8 mouse cellular contexts compared by ENCODE assay signal in the genomic region with DNA sequence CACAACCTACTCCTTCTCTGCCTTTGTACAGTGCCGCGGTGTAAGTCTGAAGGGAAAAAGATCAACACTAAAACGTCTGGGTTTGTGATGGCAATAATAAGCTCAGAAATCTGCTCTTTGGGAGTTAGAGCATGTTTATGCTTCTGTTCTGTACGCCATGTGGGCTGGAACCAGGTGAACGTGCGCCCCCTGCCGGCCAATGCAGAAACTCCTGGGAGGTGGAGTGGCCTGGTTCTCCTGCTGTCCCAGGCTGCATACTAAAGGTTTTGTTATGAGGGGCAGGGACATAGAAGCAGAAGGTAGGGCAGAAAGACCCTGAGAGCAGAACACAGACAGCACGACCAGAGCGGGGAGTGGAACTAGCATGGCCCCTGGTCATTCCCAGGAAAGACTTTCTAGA. TPM values are rescaled to one million over a fixed set of nuclear protein-coding genes. Genes with fewer than 3 reads are reported as not detected.
DNase-seq lines count a peak whose midpoint lies in the region; ATAC-seq and TF ChIP-seq lines count a peak whose summit lies in the region.

No protein-coding gene starts in this region.

- H3K9me3 ChIP-seq in embryonic facial prominence, embryonic 15.5 days (replicated peaks) = no peaks in the 10 kb centered on the region
- no peaks in the 10 kb centered on the region for H3K9me3 ChIP-seq in heart, embryonic 10.5 days
- H3K9me3 ChIP-seq in kidney, embryonic 15.5 days (replicated peaks) = no peaks in the 10 kb centered on the region
- no peaks in the 10 kb centered on the region for H3K9me3 ChIP-seq in limb, embryonic 14.5 days (ENCODE audit: control insufficient read depth, low read length)

- DNase-seq in 416B (ENCODE audit: low read depth) = peak; percentile 51
- DNase-seq in heart, embryonic 10.5 days (ENCODE audit: low spot score) = peak; percentile 90
- DNase-seq in limb, embryonic 14.5 days (ENCODE audit: low spot score) = peak; percentile 81
- DNase-seq in spleen, postnatal 4 days (ENCODE audit: low spot score in 2 of 2) = peak; percentile 66 to 88

- no peak overlapping the region for H3K4me3 ChIP-seq in bone marrow macrophage, adult 2 months (ENCODE audit: insufficient read depth, low read length)
- no peak overlapping the region for H3K4me3 ChIP-seq in embryonic facial prominence, embryonic 15.5 days (replicated peaks)
- peak overlapping the region; percentile 35; the same call in 1 of the 2 replicates for H3K4me3 ChIP-seq in heart, embryonic 10.5 days
- H3K4me3 ChIP-seq in kidney, embryonic 15.5 days (replicated peaks) = no peak overlapping the region
- H3K4me3 ChIP-seq in limb, embryonic 14.5 days (replicated peaks; ENCODE audit: low read length) = no peak overlapping the region

- peak; percentile 67; the same call in 1 of the 2 replicates for ATAC-seq in embryonic facial prominence, embryonic 15.5 days (ENCODE audit: insufficient number of reproducible peaks, low FRiP score, low TSS enrichment, low read depth)
- peak; percentile 94 for ATAC-seq in kidney, embryonic 15.5 days (replicated peaks; ENCODE audit: low FRiP score)
- peak; percentile 88; the same call in 1 of the 2 replicates for ATAC-seq in limb, embryonic 14.5 days (ENCODE audit: low FRiP score, low read depth)
- ATAC-seq in monocyte, adult 5-6 weeks (replicated peaks; ENCODE audit: insufficient number of reproducible peaks, low FRiP score, low TSS enrichment, poor library complexity, severe bottlenecking) = peak; percentile 82

- H3K4me2 ChIP-seq in embryonic facial prominence, embryonic 15.5 days (replicated peaks) = peak overlapping the region; percentile 28
- peak overlapping the region; percentile 43 for H3K4me2 ChIP-seq in kidney, embryonic 15.5 days
- H3K4me2 ChIP-seq in limb, embryonic 14.5 days (replicated peaks; ENCODE audit: low read depth, low read length, severe bottlenecking) = peak overlapping the region; percentile 37; the same call in 1 of the 2 replicates

- no peak overlapping the region for H3K27ac ChIP-seq in bone marrow macrophage, adult 2 months (ENCODE audit: insufficient read depth, low read depth, low read length)
- no peak overlapping the region for H3K27ac ChIP-seq in embryonic facial prominence, embryonic 15.5 days (replicated peaks)
- peak overlapping the region; percentile 67 for H3K27ac ChIP-seq in heart, embryonic 10.5 days
- no peak overlapping the region for H3K27ac ChIP-seq in kidney, embryonic 15.5 days
- no peak overlapping the region for H3K27ac ChIP-seq in limb, embryonic 14.5 days (replicated peaks; ENCODE audit: low read depth, low read length)

- H3K27me3 ChIP-seq in embryonic facial prominence, embryonic 15.5 days = no peaks in the 10 kb centered on the region
- H3K27me3 ChIP-seq in heart, embryonic 10.5 days (ENCODE audit: insufficient read depth, poor library complexity, severe bottlenecking) = no peaks in the 10 kb centered on the region
- no peaks in the 10 kb centered on the region for H3K27me3 ChIP-seq in kidney, embryonic 15.5 days
- no peaks in the 10 kb centered on the region for H3K27me3 ChIP-seq in limb, embryonic 14.5 days (ENCODE audit: control insufficient read depth, insufficient read depth, low read length)

- TF ChIP-seq CTCF in bone marrow macrophage, adult 2 months (IDR thresholded peaks at IDR 0.05; ENCODE audit: low read depth, low read length) = peak; percentile 85

- H3K36me3 ChIP-seq in embryonic facial prominence, embryonic 15.5 days = no peaks in the 10 kb centered on the region
- H3K36me3 ChIP-seq in heart, embryonic 10.5 days = no peaks in the 10 kb centered on the region
- H3K36me3 ChIP-seq in kidney, embryonic 15.5 days = no peaks in the 10 kb centered on the region
- no peaks in the 10 kb centered on the region for H3K36me3 ChIP-seq in limb, embryonic 14.5 days (ENCODE audit: control insufficient read depth, insufficient read depth, low read length)

- no peak overlapping the region for H3K9ac ChIP-seq in embryonic facial prominence, embryonic 15.5 days
- no peak overlapping the region for H3K9ac ChIP-seq in kidney, embryonic 15.5 days
- H3K9ac ChIP-seq in limb, embryonic 14.5 days (ENCODE audit: low read depth, low read length, severe bottlenecking) = no peak overlapping the region; the same call in 1 of the 2 replicates

- TF ChIP-seq POLR2A in bone marrow macrophage, adult 2 months (IDR thresholded peaks at IDR 0.05; ENCODE audit: borderline replicate concordance, low read depth, low read length) = no peak
- no peak for TF ChIP-seq POLR2A in limb, embryonic 14.5 days (IDR thresholded peaks at IDR 0.05; ENCODE audit: borderline replicate concordance, extremely low read depth, insufficient read depth, insufficient read length)

- 3% methylated on average over 9 of the region's 9 CpGs for WGBS in embryonic facial prominence, embryonic 15.5 days
- WGBS in heart, embryonic 10.5 days = 4% methylated on average over 9 of the region's 9 CpGs
- WGBS in kidney, embryonic 15.5 days = 5% methylated on average over 9 of the region's 9 CpGs
- 3% methylated on average over 9 of the region's 9 CpGs for WGBS in limb, embryonic 14.5 days

- H3K4me1 ChIP-seq in bone marrow macrophage, adult 2 months (ENCODE audit: control insufficient read depth, insufficient read depth, low read length) = no peaks in the 10 kb centered on the region
- no peaks in the 10 kb centered on the region for H3K4me1 ChIP-seq in embryonic facial prominence, embryonic 15.5 days
- H3K4me1 ChIP-seq in heart, embryonic 10.5 days = peaks cover 5% of the 10 kb centered on the region; the same call in 1 of the 2 replicates
- H3K4me1 ChIP-seq in kidney, embryonic 15.5 days = 0 out of 2 replicates have a peak, but pooled peaks cover 3% of the 10 kb centered on the region
- no peaks in the 10 kb centered on the region for H3K4me1 ChIP-seq in limb, embryonic 14.5 days (ENCODE audit: control insufficient read depth, insufficient read depth, low read length)

RNA-seq across cellular contexts. Expression of a gene that starts 10.2 kb away (rescaled TPM):
- polyA plus RNA-seq in bone marrow macrophage, adult 2 months (2012; ENCODE audit: insufficient read depth, insufficient read length, missing spikeins) = not detected in 2 replicates
- not detected in 2 replicates for polyA plus RNA-seq in embryonic facial prominence, embryonic 15.5 days (2015; fragmentation: Nextera tagmentation; extraction: Ambion mirVana)
- polyA plus RNA-seq in heart, embryonic 10.5 days (2016; fragmentation: Nextera tagmentation; extraction: Ambion mirVana) = not detected in 2 replicates
- polyA plus RNA-seq in kidney, embryonic 15.5 days (2015; fragmentation: Nextera tagmentation; extraction: Ambion mirVana) = not detected in 2 replicates
- polyA plus RNA-seq in limb, embryonic 14.5 days (2012; rRNA removed) = not detected in 2 replicates
- not detected in 2 replicates for polyA plus RNA-seq in limb, embryonic 14.5 days (2014; fragmentation: Nextera tagmentation; extraction: Ambion mirVana)
- not detected in 3 replicates for total RNA-seq in monocyte, adult 5-6 weeks (2017)
